ENCODE assay signal across 9 mouse cellular contexts in the genomic region with DNA sequence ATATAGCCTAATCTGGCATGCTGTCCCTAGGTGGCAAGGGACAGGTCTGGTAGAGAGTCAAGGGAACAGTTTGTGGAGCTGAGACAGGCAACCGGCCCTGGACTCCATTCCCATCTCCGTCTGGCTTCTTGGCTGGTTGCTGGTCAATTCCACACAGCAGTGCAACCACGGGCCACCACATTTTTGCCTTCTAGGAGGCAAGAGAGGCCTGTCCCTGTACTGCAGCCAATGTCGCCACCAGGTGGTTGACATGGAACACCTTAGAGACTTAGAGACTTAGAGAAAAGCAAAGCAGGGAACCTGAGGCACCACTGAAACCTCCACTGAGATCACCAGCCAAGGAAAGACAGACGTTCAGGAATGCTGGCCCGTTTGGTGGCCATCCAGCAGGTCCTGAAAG. TPM values are rescaled to one million over a fixed set of nuclear protein-coding genes. Genes with fewer than 3 reads are reported as not detected.
A peak's percentile ranks its signal among the peaks of the same experiment; 100 is the strongest.
DNase-seq lines count a peak whose midpoint lies in the region; ATAC-seq lines count a peak whose summit lies in the region.
"Had no signal": no experiment of that assay in that cellular context is flagged by ENCODE, and none has a peak within 500 bp of the region (broad histone marks: within the 10 kb centered on the region; RNA-seq: fewer than 3 reads in every experiment).

No protein-coding gene starts in this region.

- no peak for ATAC-seq in neural tube, embryonic 11.5 days (ENCODE audit: insufficient read depth, low FRiP score, low TSS enrichment)
- ATAC-seq in monocyte, adult 5-6 weeks (replicated peaks; ENCODE audit: insufficient number of reproducible peaks, low FRiP score, low TSS enrichment, poor library complexity, severe bottlenecking) = no peak

- 0 out of 2 replicates have a peak, but pooled peaks cover 6% of the 10 kb centered on the region for H3K4me1 ChIP-seq in neural tube, embryonic 11.5 days (ENCODE audit: control insufficient read depth, insufficient read depth, low read length)

- peak; percentile 30 for DNase-seq in gastrocnemius, adult 18-20 months (ENCODE audit: low spot score)
- DNase-seq in gastrocnemius, postnatal 10 days = no peak
- peak; percentile 65 for DNase-seq in neural tube, embryonic 11.5 days (ENCODE audit: low spot score)
- DNase-seq in neural tube, embryonic 10.5 days (ENCODE audit: extremely low spot score, low spot score) = no peak
- DNase-seq in cerebellum, adult 9-11 months = peak; percentile 23
- peak; percentile 62 to 71 for DNase-seq in layer of hippocampus, postnatal 10 days (ENCODE audit: low spot score in 2 of 2)
- peak; percentile 73 for DNase-seq in right cerebral cortex, postnatal 14 days

- no peak overlapping the region for H3K27ac ChIP-seq in neural tube, embryonic 11.5 days (ENCODE audit: low read depth, low read length)

- no peak overlapping the region for H3K4me2 ChIP-seq in neural tube, embryonic 11.5 days (ENCODE audit: low read depth)

- no peak overlapping the region for H3K9ac ChIP-seq in neural tube, embryonic 11.5 days (ENCODE audit: low read length)

- no peaks in the 10 kb centered on the region for H3K9me3 ChIP-seq in neural tube, embryonic 11.5 days (ENCODE audit: control insufficient read depth, low read length)

- H3K27me3 ChIP-seq in neural tube, embryonic 11.5 days (ENCODE audit: control insufficient read depth, insufficient read depth, low read length) = peaks cover 41% of the 10 kb centered on the region

- WGBS in neural tube, embryonic 11.5 days = 27% methylated on average over 6 of the region's 6 CpGs

- H3K36me3 ChIP-seq in neural tube, embryonic 11.5 days (ENCODE audit: control insufficient read depth, insufficient read depth, low read length) = no peaks in the 10 kb centered on the region

- no peak overlapping the region for H3K4me3 ChIP-seq in neural tube, embryonic 11.5 days (ENCODE audit: low read depth, low read length)

RNA-seq across cellular contexts. Expression of a gene that starts 2.3 kb away (rescaled TPM):
- under 1 TPM; 0.16 to 0.33 TPM for total RNA-seq in gastrocnemius, adult 18-20 months (2021)
- under 1 TPM; 0.25 to 0.26 TPM for total RNA-seq in gastrocnemius, postnatal 10 days (2021)
- polyA plus RNA-seq in neural tube, embryonic 11.5 days (2014; fragmentation: Nextera tagmentation; extraction: Ambion mirVana) = 6.6 and 8.1 TPM in 2 replicates
- 10 to 100 TPM in 1 of 2 experiments, 1 to 10 TPM in 1; 9.4 to 10.2 TPM for total RNA-seq in layer of hippocampus, postnatal 10 days (2021)
- not detected in 3 replicates for total RNA-seq in monocyte, adult 5-6 weeks (2017)

RNA-seq across cellular contexts. Expression of a gene that starts 39.0 kb away (rescaled TPM):
- under 1 TPM in 1 of 2 experiments, not detected in 1; 0.05 TPM for total RNA-seq in gastrocnemius, adult 18-20 months (2021)
- under 1 TPM in 1 of 2 experiments, not detected in 1; 0.05 TPM for total RNA-seq in gastrocnemius, postnatal 10 days (2021)
- 0.51 and 1.2 TPM in 2 replicates for polyA plus RNA-seq in neural tube, embryonic 11.5 days (2014; fragmentation: Nextera tagmentation; extraction: Ambion mirVana)
- 10 to 100 TPM; 85.7 to 96.1 TPM for total RNA-seq in layer of hippocampus, postnatal 10 days (2021)
- total RNA-seq in monocyte, adult 5-6 weeks (2017) = 0.19 TPM in 1 of 3 replicates, not detected in the others
- polyA plus RNA-seq: heart, embryonic 16.5 days had no signal

Comparison
In these comparisons a context has a peak if more than half of its experiments do, and no peak if none do; other contexts are left out.
1. DNase-seq: peak in gastrocnemius, adult 18-20 months (single experiment), neural tube, embryonic 11.5 days (single experiment), cerebellum, adult 9-11 months (single experiment), layer of hippocampus, postnatal 10 days (2 of 2) and right cerebral cortex, postnatal 14 days (single experiment); none in gastrocnemius, postnatal 10 days (single experiment) and neural tube, embryonic 10.5 days (single experiment).
2. RNA of a gene that starts 2.3 kb away (total RNA-seq): 9.4 to 10.2 TPM in layer of hippocampus, postnatal 10 days; 0.16 to 0.33 TPM in gastrocnemius, adult 18-20 months, 0.25 to 0.26 TPM in gastrocnemius, postnatal 10 days and not detected in monocyte, adult 5-6 weeks; every median in the first group is over 4 times any median in the second.
3. RNA of a gene that starts 39.0 kb away (total RNA-seq): 85.7 to 96.1 TPM in layer of hippocampus, postnatal 10 days; 0.05 TPM in gastrocnemius, postnatal 10 days, 0.05 TPM in gastrocnemius, adult 18-20 months and 0.19 TPM in monocyte, adult 5-6 weeks; every median in the first group is over 10 times any median in the second.